Mouse (Mus musculus): ENCODE measurements around the gene 4931406C07Rik.

- TF ChIP-seq CTCF (IDR thresholded peaks at IDR 0.05; ENCODE audit: borderline replicate concordance, insufficient read depth, low read length), result no peak
- no peak for TF ChIP-seq POLR2A (IDR thresholded peaks at IDR 0.05; ENCODE audit: low read depth, low read length)
These were observed 44.3 kb downstream of the 4931406C07Rik start for GRCm38 (mm10) chr9:15261980-15262379.

Measured in embryonic fibroblast, embryonic 13.5 days (primary cell).